Mouse (Mus musculus) stomach, embryonic 14.5 days (tissue): ENCODE measurements around the gene Pla2g16. TPM values are rescaled to one million over a fixed set of nuclear protein-coding genes. Genes with fewer than 3 reads are reported as not detected.
A peak's percentile ranks its signal among the peaks of the same experiment; 100 is the strongest.

Source experiments
- ATAC-seq: fragments of 200-750 bp; cut with Nextera tagmentation; 2 replicates; pipeline ENCODE4 v1.8.0; 2017; ENCODE audit warnings: low read depth, moderate TSS enrichment; ENCODE audit not compliant: insufficient number of reproducible peaks, insufficient read depth, low FRiP score
- H3K27ac ChIP-seq: fragments of 300-500 bp; sonication (generic); 2 replicates; pipeline ENCODE4 v1.5.1; 2014; ENCODE audit warnings: mild to moderate bottlenecking, low read length, moderate library complexity, mixed read lengths
- H3K27me3 ChIP-seq: fragments of 300-500 bp; sonication (generic); 2 replicates; pipeline ENCODE4 v1.6.1; 2014; ENCODE audit warnings: low read length, control low read depth, mixed read lengths; ENCODE audit not compliant: control insufficient read depth, insufficient read depth
- H3K36me3 ChIP-seq: fragments of 300-500 bp; sonication (generic); 2 replicates; pipeline ENCODE4 v1.6.1; 2014; ENCODE audit warnings: mild to moderate bottlenecking, control low read depth, low read length, moderate library complexity, mixed read lengths; ENCODE audit not compliant: control insufficient read depth, insufficient read depth
- H3K4me1 ChIP-seq: fragments of 300-500 bp; sonication (generic); 2 replicates; pipeline ENCODE4 v1.6.1; 2014; ENCODE audit warnings: low read length, control low read depth, mixed read lengths; ENCODE audit not compliant: control insufficient read depth, insufficient read depth
- H3K4me2 ChIP-seq: fragments of 300-500 bp; sonication (generic); replicated peaks from 2 replicates; pipeline ENCODE4 v1.6.1; 2014; ENCODE audit warnings: low read depth, low read length, control low read depth
- H3K4me3 ChIP-seq: fragments of 300-500 bp; sonication (generic); 2 replicates; pipeline ENCODE4 v1.5.1; 2014; ENCODE audit warnings: low read depth, low read length, control low read depth
- H3K9ac ChIP-seq: fragments of 300-500 bp; sonication (generic); replicated peaks from 2 replicates; pipeline ENCODE4 v1.6.1; 2014; ENCODE audit warnings: low read depth, mild to moderate bottlenecking, control low read depth, low read length, moderate library complexity, mixed read lengths
- H3K9me3 ChIP-seq: fragments of 300-500 bp; sonication (generic); 2 replicates; pipeline ENCODE4 v1.6.1; 2016; ENCODE audit warnings: low read depth, low read length, control low read depth; ENCODE audit not compliant: control insufficient read depth
- WGBS: fragments of 180-500 bp; shearing (Covaris S2); extraction: QIAGEN DNeasy Blood & Tissue Kit; methylation state at CpG from one replicate; pipeline ENCODE4 v1.1.7; 2014; 5-methylcytosine and 5-hydroxymethylcytosine counted together
- polyA plus RNA-seq: library from polyadenylated mRNA; unstranded; fragments of >200 nt; fragmentation: Nextera tagmentation; extraction: Ambion mirVana; gene quantifications from 2 replicates; pipeline ENCODE4 v1.2.1, GENCODE M21; 2014

Gene Pla2g16
- polyA plus RNA-seq, result 7.6 and 8.1 TPM in 2 replicates

DNA sequence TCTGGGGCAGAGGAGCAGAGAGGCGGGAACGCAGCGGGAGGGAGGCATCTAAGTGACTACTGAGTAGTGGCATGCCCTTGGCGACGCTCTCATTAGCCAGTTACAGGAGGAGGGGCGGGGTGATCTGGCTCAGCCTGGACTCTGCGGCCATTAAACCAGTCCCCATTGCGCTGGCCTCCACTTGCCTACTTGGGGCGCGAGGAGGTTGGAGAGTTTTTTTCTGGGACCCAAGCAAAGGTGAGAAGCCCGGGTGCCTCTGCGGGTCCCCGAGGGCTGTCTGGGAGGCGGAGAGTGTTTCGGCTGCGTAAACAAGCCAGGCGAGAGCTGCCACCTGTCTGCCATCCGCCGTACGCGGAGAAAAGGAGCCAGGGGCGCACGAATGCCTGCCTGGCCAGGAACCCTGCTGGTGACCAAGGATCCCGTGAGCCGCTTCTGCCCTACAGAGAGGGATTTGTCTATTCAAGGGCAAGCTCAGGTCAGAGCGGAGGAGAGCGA lies at the start of gene Pla2g16:
Pla2g16 (plus strand) TSS at position 132 of the 495 bp plus-strand sequence.
- WGBS, result under 1% methylated on average over 27 of the region's 27 CpGs
- no peak within 1 kb of the TSS for H3K27ac ChIP-seq
- H3K4me2 ChIP-seq, result peak within 1 kb of the TSS; percentile 63
- no peaks in the 10 kb centered on the region for H3K9me3 ChIP-seq
- H3K36me3 ChIP-seq, result no peaks in the 10 kb centered on the region
- peak within 1 kb of the TSS; percentile 33; the same call in 1 of the 2 replicates for H3K9ac ChIP-seq
- H3K4me3 ChIP-seq, result peak within 1 kb of the TSS; percentile 36
- H3K27me3 ChIP-seq, result no peaks in the 10 kb centered on the region
- ATAC-seq, result peak; percentile 90; the same call in 1 of the 2 replicates
- peaks cover 4% of the 10 kb centered on the region; the same call in 1 of the 2 replicates for H3K4me1 ChIP-seq

DNA sequence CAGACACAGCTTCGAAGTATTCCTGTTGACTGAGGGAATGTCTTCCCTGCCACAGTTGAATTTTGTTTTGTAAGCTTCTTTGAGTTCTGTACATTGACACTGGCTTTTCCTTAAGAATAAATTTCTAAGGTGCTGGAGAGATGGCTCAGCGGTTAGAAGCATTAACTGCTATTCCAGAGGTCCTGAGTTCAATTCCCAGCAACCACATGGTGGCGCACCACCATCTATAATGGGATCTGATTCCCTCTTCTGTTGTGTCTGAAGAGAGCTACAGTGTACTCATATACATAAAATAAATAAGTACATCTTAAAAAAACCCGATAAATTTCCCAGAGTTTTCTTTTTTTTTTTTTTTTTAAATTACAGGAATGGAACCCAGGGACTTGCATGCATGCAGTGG lies 49.2 kb upstream of the Pla2g16 start:
- Histone ChIP-seq H3K27me3 (no peaks in the 10 kb centered on the region), H3K4me3 (no peak overlapping the region), H3K27ac (no peak overlapping the region), H3K4me2 (no peak overlapping the region), H3K9ac (no peak overlapping the region), H3K9me3 (no peaks in the 10 kb centered on the region), H3K36me3 (peaks cover 14% of the 10 kb centered on the region), H3K4me1 (no peaks in the 10 kb centered on the region)
- 72% methylated on average over 4 of the region's 4 CpGs for WGBS
- ATAC-seq, result no peak

DNA sequence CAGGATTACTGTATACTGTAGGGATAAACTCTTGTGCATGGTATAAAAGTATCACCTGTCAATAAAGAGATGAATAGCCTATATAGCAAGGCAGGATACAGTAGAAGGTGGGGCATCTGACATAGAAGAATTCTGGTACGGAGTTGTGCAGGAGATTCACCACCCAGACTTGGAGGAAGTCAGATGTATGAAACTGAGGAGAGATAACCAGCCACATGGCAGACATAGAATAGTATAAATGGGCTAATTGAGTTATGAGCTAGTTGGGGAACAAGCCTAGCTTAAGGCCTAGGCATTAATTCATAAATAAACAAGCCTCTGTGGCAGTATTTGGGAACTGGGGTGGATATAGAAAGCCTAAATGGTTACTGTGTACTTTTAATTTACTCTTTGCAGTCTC lies 40.8 kb upstream of the Pla2g16 start:
- Histone ChIP-seq H3K9me3 (no peaks in the 10 kb centered on the region), H3K4me3 (no peak overlapping the region), H3K27ac (no peak overlapping the region), H3K4me1 (no peaks in the 10 kb centered on the region), H3K4me2 (no peak overlapping the region), H3K36me3 (peaks cover 18% of the 10 kb centered on the region; the same call in 1 of the 2 replicates), H3K9ac (no peak overlapping the region), H3K27me3 (no peaks in the 10 kb centered on the region)
- 83% methylated on average over 1 of the region's 1 CpGs for WGBS
- ATAC-seq, result no peak

DNA sequence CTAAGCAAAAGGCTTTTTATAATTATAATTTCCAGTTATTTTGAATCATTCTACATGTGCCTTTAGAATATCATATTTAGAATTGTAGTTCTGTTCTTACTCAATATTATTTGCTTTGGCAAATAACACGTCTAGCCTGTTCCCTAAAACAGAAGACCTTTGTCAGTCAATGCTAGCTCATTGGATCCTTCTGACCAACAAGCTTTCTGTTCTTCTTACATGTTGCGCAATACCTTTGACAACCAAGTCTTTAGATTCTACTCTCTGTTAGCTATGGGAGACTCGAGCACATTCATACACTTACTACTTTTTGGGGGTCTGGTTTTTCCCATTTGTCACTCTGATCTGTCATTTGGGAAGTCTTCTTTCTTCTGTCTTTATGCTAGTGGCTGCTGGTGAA lies 35.6 kb upstream of the Pla2g16 start:
- no peak for ATAC-seq
- Histone ChIP-seq H3K9ac (no peak overlapping the region), H3K9me3 (no peaks in the 10 kb centered on the region), H3K4me3 (no peak overlapping the region), H3K4me2 (no peak overlapping the region), H3K4me1 (no peaks in the 10 kb centered on the region), H3K27me3 (no peaks in the 10 kb centered on the region), H3K27ac (no peak overlapping the region), H3K36me3 (peaks cover 35% of the 10 kb centered on the region)
- 92% methylated on average over 3 of the region's 3 CpGs for WGBS

DNA sequence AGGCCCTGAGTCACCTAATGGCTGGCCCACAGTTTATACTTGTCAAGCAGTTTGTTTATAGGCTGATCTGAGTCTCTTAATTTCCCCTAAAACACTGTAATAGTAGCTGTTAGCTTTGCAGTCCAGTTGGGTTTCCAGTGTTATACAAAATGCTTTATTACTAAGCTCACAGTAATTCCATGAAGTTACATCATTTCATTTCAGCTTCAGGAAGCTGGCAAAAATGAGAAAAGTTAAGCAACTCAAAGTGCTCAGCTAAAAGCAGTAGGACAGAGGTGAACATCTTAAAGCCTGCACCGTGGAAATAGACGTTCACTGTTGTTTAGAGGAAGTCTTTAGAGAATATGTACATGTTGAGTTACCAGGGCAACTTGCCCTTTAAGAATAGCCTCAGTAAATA lies 34.4 kb upstream of the Pla2g16 start:
- H3K9me3 ChIP-seq, result no peaks in the 10 kb centered on the region
- H3K36me3 ChIP-seq, result peaks cover 38% of the 10 kb centered on the region
- no peak overlapping the region for H3K4me3 ChIP-seq
- no peaks in the 10 kb centered on the region for H3K4me1 ChIP-seq
- 93% methylated on average over 2 of the region's 2 CpGs for WGBS
- H3K27ac ChIP-seq, result no peak overlapping the region
- H3K27me3 ChIP-seq, result no peaks in the 10 kb centered on the region
- ATAC-seq, result no peak
- no peak overlapping the region for H3K9ac ChIP-seq
- no peak overlapping the region for H3K4me2 ChIP-seq

DNA sequence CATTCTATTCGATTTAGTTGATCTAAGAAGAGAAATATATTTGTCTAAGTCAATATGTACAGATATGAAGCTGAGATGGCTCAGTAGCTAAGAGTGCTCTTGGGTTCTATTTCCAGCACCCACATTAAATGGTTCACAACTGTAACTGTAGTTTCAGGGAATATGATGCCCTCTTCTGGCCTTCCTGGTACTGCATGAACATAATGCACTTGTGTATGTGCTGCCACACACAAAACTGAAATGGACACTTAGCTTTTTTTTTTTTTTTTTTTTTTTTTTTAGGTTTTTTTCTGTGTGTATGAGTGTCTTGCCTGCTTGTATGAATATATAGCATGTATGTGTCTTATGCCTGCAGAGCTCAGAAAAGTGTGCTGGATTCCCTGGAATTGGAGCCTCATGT lies 34.0 kb upstream of the Pla2g16 start:
- H3K4me3 ChIP-seq, result no peak overlapping the region
- 96% methylated on average over 1 of the region's 1 CpGs for WGBS
- H3K4me2 ChIP-seq, result no peak overlapping the region
- H3K27me3 ChIP-seq, result no peaks in the 10 kb centered on the region
- H3K9me3 ChIP-seq, result no peaks in the 10 kb centered on the region
- no peaks in the 10 kb centered on the region for H3K4me1 ChIP-seq
- H3K27ac ChIP-seq, result no peak overlapping the region
- H3K36me3 ChIP-seq, result peaks cover 38% of the 10 kb centered on the region
- ATAC-seq, result no peak
- no peak overlapping the region for H3K9ac ChIP-seq

DNA sequence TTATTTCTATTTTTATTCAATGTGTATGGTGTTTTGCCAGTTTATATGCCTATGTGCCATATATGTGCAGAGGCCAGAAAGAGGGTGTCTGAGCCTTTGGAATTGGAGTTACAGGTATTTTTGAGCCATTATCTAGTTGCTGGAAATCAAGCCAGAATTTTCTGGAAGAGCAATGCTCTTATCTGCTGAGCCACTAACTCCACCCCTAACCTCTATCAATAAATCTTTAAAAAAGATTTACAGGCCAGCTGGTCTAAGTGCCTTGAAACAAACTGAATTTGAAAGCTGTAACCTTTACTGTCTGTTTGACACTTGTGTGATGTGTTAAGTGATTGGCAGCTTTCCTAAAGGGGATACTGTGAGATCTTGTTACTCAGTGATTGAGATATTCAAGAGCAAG lies 33.5 kb upstream of the Pla2g16 start:
- Histone ChIP-seq H3K4me2 (no peak overlapping the region), H3K9me3 (no peaks in the 10 kb centered on the region), H3K9ac (no peak overlapping the region), H3K36me3 (peaks cover 33% of the 10 kb centered on the region), H3K4me3 (no peak overlapping the region), H3K27me3 (no peaks in the 10 kb centered on the region), H3K27ac (no peak overlapping the region), H3K4me1 (no peaks in the 10 kb centered on the region)
- ATAC-seq, result no peak

DNA sequence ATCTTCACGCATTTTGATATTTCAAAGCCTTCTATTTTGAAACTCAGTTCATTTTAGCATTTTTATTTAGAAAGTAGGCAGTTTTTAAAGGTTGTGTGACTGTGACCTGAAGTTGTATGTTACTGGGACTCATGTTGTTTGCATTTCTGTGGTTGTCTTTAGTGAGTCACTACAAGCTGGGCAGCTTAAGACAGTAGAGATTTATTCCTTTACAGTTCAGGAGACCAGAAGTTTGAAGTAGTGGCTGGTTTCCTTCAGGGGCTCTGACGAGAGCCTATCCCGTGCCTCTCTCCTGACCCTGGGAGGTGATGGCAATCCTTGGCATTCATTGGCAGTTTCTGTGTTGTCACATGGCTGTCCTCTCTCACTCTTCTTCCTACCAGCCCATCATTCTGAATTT lies 32.4 kb upstream of the Pla2g16 start:
- H3K4me3 ChIP-seq, result no peak overlapping the region
- ATAC-seq, result no peak
- no peak overlapping the region for H3K27ac ChIP-seq
- no peaks in the 10 kb centered on the region for H3K4me1 ChIP-seq
- H3K27me3 ChIP-seq, result no peaks in the 10 kb centered on the region
- H3K9me3 ChIP-seq, result no peaks in the 10 kb centered on the region
- H3K9ac ChIP-seq, result no peak overlapping the region
- WGBS, result 71% methylated on average over 3 of the region's 3 CpGs
- peaks cover 39% of the 10 kb centered on the region for H3K36me3 ChIP-seq
- H3K4me2 ChIP-seq, result no peak overlapping the region
